Mouse (Mus musculus) neural tube, embryonic 14.5 days (tissue): ENCODE measurements at regions not wholly inside any gene's neighbourhood (a gene's known extent, or its start where the extent isn't known, plus 50 kb on each side); places are given as distances from the start of the nearest gene placed in this dataset.

Source experiments
- ATAC-seq: fragments of 200-750 bp; cut with Nextera tagmentation; 2 replicates; pipeline ENCODE4 v1.8.0; 2017; ENCODE audit warnings: low read depth, mild to moderate bottlenecking, moderate TSS enrichment, moderate library complexity
- H3K27ac ChIP-seq: fragments of 300-500 bp; sonication (generic); 2 replicates; pipeline ENCODE4 v1.5.1; 2014; ENCODE audit warnings: low read depth, mild to moderate bottlenecking, control low read depth, low read length, moderate library complexity, mixed read lengths
- H3K27me3 ChIP-seq: fragments of 300-500 bp; sonication (generic); 2 replicates; pipeline ENCODE4 v1.6.1; 2014; ENCODE audit warnings: low read length; ENCODE audit not compliant: control insufficient read depth, insufficient read depth
- H3K36me3 ChIP-seq: fragments of 300-500 bp; sonication (generic); 2 replicates; pipeline ENCODE4 v1.6.1; 2014; ENCODE audit warnings: low read length, mixed read lengths; ENCODE audit not compliant: control insufficient read depth, insufficient read depth
- H3K4me1 ChIP-seq: fragments of 300-500 bp; sonication (generic); 2 replicates; pipeline ENCODE4 v1.6.1; 2014; ENCODE audit warnings: low read length; ENCODE audit not compliant: control insufficient read depth, insufficient read depth
- H3K4me2 ChIP-seq: fragments of 300-500 bp; sonication (generic); 2 replicates; pipeline ENCODE4 v1.6.1; 2014; ENCODE audit warnings: mild to moderate bottlenecking, low read depth, low read length, control low read depth
- H3K4me3 ChIP-seq: fragments of 300-500 bp; sonication (generic); 2 replicates; pipeline ENCODE4 v1.5.1; 2014; ENCODE audit warnings: low read depth, low read length, control low read depth, mixed read lengths
- H3K9ac ChIP-seq: fragments of 300-500 bp; sonication (generic); replicated peaks from 2 replicates; pipeline ENCODE4 v1.6.1; 2014; ENCODE audit warnings: low read depth, mild to moderate bottlenecking, control low read depth, low read length, mixed read lengths
- H3K9me3 ChIP-seq: fragments of 300-500 bp; sonication (generic); 2 replicates; pipeline ENCODE4 v1.6.1; 2016; ENCODE audit warnings: low read length; ENCODE audit not compliant: control insufficient read depth
- WGBS: fragments of 180-500 bp; shearing (Covaris S2); extraction: QIAGEN DNeasy Blood & Tissue Kit; methylation state at CpG from one replicate; pipeline ENCODE4 v1.1.7; 2014; 5-methylcytosine and 5-hydroxymethylcytosine counted together

DNA sequence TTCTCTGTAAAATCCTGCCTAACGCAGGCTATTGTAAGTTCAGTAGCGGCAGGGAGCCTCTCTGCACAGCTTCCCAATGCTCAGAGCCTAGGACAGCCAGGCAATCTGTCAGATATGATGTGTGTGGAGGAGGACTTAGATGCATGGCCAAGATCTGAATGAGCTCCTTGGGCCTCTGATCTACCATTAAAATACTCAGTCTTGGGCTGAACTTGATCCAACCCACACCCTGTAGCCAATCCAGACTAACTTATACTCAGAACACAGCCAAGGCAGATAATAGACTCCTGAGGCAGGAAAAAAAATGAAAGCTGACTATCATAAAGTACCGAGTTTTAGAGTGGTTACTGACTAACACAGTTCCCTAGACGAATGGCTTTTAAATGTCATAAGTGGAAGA is 165.4 kb upstream of the Zfp618 start:
- H3K9me3 ChIP-seq: no peaks in the 10 kb centered on the region
- no peak overlapping the region for H3K27ac ChIP-seq
- H3K4me3 ChIP-seq: no peak overlapping the region
- H3K4me2 ChIP-seq: no peak overlapping the region
- no peaks in the 10 kb centered on the region for H3K36me3 ChIP-seq
- no peaks in the 10 kb centered on the region for H3K27me3 ChIP-seq
- H3K9ac ChIP-seq: no peak overlapping the region
- ATAC-seq: no peak
- WGBS: 81% methylated on average over 4 of the region's 4 CpGs
- no peaks in the 10 kb centered on the region for H3K4me1 ChIP-seq

DNA sequence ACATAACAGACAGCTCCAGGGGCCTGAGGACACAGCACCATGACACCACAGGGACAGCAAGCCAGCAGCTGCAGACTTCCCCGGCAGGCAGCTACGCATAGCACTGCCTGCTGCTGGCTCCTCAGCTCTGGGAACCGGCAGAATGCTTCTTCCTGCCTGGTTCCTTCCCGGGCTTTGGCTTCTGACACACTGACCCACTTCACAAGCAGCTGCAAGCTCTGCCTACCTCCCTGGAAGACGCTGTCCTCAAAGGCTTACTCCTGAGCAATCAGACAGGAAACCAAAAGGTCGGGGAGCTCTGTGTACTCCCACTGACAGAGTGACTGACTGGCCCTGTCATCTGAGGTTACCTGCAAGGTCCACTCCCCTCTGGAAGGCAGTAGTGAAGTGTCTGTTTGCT is 159.5 kb upstream of the Zfp618 start:
- no peak overlapping the region for H3K4me2 ChIP-seq
- no peaks in the 10 kb centered on the region for H3K36me3 ChIP-seq
- no peaks in the 10 kb centered on the region for H3K27me3 ChIP-seq
- ATAC-seq: no peak
- H3K9ac ChIP-seq: no peak overlapping the region
- H3K4me3 ChIP-seq: no peak overlapping the region
- no peaks in the 10 kb centered on the region for H3K4me1 ChIP-seq
- H3K9me3 ChIP-seq: no peaks in the 10 kb centered on the region
- 38% methylated on average over 6 of the region's 6 CpGs for WGBS
- no peak overlapping the region for H3K27ac ChIP-seq

GRCm38 (mm10) chr4:62806786-62807185 is 158.6 kb upstream of the Zfp618 start:
- Histone ChIP-seq H3K9me3 (no peaks in the 10 kb centered on the region), H3K4me3 (no peak overlapping the region), H3K27me3 (no peaks in the 10 kb centered on the region), H3K27ac (no peak overlapping the region), H3K9ac (no peak overlapping the region), H3K4me1 (no peaks in the 10 kb centered on the region), H3K4me2 (no peak overlapping the region), H3K36me3 (no peaks in the 10 kb centered on the region)
- 85% methylated on average over 2 of the region's 2 CpGs for WGBS
- no peak for ATAC-seq

DNA sequence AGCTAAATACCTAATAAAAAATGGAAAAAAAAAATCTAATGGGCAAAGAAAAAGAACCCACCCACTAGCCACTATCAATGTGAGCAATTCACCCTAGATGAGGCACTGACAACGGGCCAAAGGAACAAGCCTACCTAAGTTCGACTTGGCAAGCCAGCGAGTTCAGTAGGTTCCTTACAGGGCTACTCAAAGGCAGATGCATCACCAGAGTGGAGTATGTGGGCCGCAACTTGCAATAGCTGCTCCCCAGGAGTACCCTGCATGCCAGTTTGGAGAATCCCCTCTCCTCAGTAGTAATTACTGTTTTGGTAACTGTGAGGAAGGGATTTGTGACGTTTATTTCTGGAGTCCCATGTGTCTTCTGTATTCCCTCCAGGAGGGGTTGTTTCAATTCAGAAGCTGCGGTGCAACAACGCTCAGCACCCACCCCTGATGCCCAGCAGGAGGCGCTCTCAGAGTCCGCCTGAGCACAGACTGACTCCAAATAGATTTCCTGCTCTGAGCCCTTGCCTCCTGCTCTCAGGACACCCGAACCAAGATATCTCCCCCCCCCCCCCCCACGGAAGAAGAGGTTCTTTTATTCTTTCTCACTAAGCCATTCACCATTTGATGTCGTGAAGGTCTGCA is 157.3 kb upstream of the Zfp618 start:
- WGBS: 69% methylated on average over 12 of the region's 12 CpGs
- H3K9ac ChIP-seq: no peak overlapping the region
- no peak for ATAC-seq

GRCm38 (mm10) chr4:62808553-62808950 is 156.8 kb upstream of the Zfp618 start:
- H3K4me3 ChIP-seq: no peak overlapping the region
- H3K27ac ChIP-seq: no peak overlapping the region
- no peaks in the 10 kb centered on the region for H3K27me3 ChIP-seq
- ATAC-seq: no peak
- no peak overlapping the region for H3K4me2 ChIP-seq
- no peaks in the 10 kb centered on the region for H3K36me3 ChIP-seq
- H3K9me3 ChIP-seq: no peaks in the 10 kb centered on the region
- H3K4me1 ChIP-seq: no peaks in the 10 kb centered on the region
- WGBS: 94% methylated on average over 12 of the region's 12 CpGs
- no peak overlapping the region for H3K9ac ChIP-seq

More for the DNA sequence above, 157.3 kb upstream of the Zfp618 start:
- Histone ChIP-seq H3K27me3 (no peaks in the 10 kb centered on the region), H3K4me3 (no peak overlapping the region), H3K27ac (no peak overlapping the region), H3K4me2 (no peak overlapping the region), H3K4me1 (no peaks in the 10 kb centered on the region), H3K36me3 (no peaks in the 10 kb centered on the region), H3K9me3 (no peaks in the 10 kb centered on the region)

DNA sequence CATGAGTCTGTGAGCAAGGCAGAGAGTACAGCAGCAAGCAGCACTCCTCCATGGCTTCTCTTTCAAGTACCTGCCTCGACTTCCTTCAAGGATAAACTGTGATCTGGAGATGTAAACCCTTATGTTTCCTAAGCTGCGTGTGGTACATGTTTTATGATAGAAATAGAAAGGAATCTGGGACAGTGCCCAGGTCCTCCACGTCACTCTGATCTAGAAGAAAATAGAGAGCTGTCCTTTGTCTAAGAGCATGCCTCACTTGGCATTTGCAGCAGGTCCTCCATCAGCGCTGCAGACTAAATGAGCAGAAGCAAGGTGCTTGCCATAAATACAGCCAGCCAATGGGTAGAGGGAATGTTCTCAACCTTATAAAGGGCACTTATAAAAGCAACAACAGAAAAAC is 156.3 kb upstream of the Zfp618 start:
- ATAC-seq: no peak
- no peak overlapping the region for H3K4me3 ChIP-seq
- H3K4me2 ChIP-seq: no peak overlapping the region
- WGBS: 76% methylated on average over 4 of the region's 4 CpGs
- H3K4me1 ChIP-seq: no peaks in the 10 kb centered on the region
- H3K9me3 ChIP-seq: no peaks in the 10 kb centered on the region
- H3K27me3 ChIP-seq: no peaks in the 10 kb centered on the region
- no peaks in the 10 kb centered on the region for H3K36me3 ChIP-seq
- no peak overlapping the region for H3K9ac ChIP-seq
- no peak overlapping the region for H3K27ac ChIP-seq

DNA sequence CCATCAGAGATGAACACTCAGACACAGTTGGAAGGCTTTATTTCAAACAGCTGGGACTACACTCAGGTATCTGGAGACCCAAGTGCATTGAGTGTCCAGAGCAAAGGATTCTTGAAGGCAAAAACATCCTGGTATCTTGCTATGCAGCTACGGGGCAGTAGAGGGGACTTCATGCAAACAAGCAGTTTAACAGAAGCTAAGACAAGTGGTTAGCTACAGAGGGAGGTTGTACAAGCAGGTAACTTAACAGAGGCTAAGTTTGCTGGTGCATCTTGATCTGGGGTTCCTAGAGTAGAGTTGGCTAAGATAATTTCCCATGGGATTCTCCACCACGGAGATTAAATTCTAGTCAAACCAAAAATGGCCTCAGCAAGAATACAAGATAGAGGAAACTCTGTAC is 145.5 kb upstream of the Zfp618 start:
- no peaks in the 10 kb centered on the region for H3K9me3 ChIP-seq
- no peak overlapping the region for H3K4me3 ChIP-seq
- H3K36me3 ChIP-seq: no peaks in the 10 kb centered on the region
- H3K27me3 ChIP-seq: no peaks in the 10 kb centered on the region
- ATAC-seq: no peak
- H3K9ac ChIP-seq: no peak overlapping the region
- peaks cover 10% of the 10 kb centered on the region; the same call in 1 of the 2 replicates for H3K4me1 ChIP-seq
- WGBS: 97% methylated on average over 2 of the region's 2 CpGs
- no peak overlapping the region for H3K4me2 ChIP-seq
- H3K27ac ChIP-seq: no peak overlapping the region

DNA sequence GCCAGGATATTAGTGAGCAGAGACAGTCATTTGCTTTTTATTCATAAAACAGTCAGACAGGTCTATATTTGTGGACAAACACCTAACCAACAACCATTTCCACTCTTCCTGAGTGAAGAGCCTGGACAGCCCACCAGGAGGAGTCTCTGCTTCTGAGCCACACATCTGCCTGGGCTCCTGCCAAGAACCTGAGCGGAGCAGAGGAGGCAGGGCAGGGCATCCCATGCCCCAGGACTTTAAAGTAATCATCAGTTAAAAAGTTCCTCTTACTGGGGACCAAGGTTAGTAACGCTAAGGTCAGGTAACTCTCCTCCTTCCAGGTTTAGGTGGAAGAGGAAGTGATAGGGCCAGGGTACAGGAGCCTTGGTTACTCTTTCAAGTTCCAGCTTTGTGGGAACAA is 144.1 kb upstream of the Zfp618 start:
- WGBS: 56% methylated on average over 2 of the region's 2 CpGs
- H3K27me3 ChIP-seq: no peaks in the 10 kb centered on the region
- no peaks in the 10 kb centered on the region for H3K36me3 ChIP-seq
- H3K4me3 ChIP-seq: no peak overlapping the region
- peaks cover 13% of the 10 kb centered on the region; the same call in 1 of the 2 replicates for H3K4me1 ChIP-seq
- H3K27ac ChIP-seq: no peak overlapping the region
- no peak overlapping the region for H3K9ac ChIP-seq
- no peak for ATAC-seq
- H3K9me3 ChIP-seq: no peaks in the 10 kb centered on the region
- H3K4me2 ChIP-seq: no peak overlapping the region

DNA sequence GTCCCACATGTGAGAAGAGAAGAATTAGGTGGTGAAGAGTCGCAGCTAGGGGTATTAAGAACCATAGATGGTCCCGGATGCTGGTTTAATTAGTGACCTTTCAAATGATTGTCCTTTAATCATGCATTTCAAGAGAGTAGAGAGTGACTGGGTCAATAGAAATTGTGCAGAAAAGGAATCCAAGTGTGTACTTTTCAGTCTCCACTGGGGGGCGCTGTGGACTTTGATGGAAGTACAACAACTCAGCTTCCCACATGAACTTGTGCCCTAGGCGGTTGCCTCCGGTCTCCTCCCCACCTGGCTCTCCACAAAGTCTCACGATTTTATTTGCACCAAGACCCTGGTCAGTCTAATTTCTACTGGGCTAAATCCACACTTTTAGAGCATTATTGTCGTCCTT is 142.8 kb upstream of the Zfp618 start:
- no peaks in the 10 kb centered on the region for H3K36me3 ChIP-seq
- no peaks in the 10 kb centered on the region for H3K27me3 ChIP-seq
- 37% methylated on average over 7 of the region's 7 CpGs for WGBS
- peaks cover 13% of the 10 kb centered on the region; the same call in 1 of the 2 replicates for H3K4me1 ChIP-seq
- no peak overlapping the region for H3K4me2 ChIP-seq
- no peak for ATAC-seq
- no peak overlapping the region for H3K27ac ChIP-seq
- H3K4me3 ChIP-seq: no peak overlapping the region
- no peaks in the 10 kb centered on the region for H3K9me3 ChIP-seq
- H3K9ac ChIP-seq: no peak overlapping the region
